Mouse (Mus musculus) liver, postnatal 0 days (tissue): ENCODE data around the gene Slc47a1.

Source experiments
- CTCF ChIP-seq: sonication (generic); IDR thresholded peaks from 2 replicates; pipeline ENCODE4 v1.5.1; 2016; ENCODE audit warnings: antibody characterized with exemption, low read depth
- EP300 ChIP-seq: IDR thresholded peaks from 2 replicates; pipeline ENCODE4 v1.6.1; 2016; ENCODE audit warnings: antibody characterized with exemption, low read depth, mild to moderate bottlenecking

GRCm38 (mm10) chr11:61413411-61413810, 35.3 kb upstream of the Slc47a1 start:
- TF ChIP-seq CTCF (no peak), EP300 (no peak)
